Mouse (Mus musculus): ENCODE results near the gene Ssr1.

GRCm38 (mm10) chr13:37993704-37994404, at the start of gene Ssr1:
- TF ChIP-seq EP300 (optimal IDR thresholded peaks at IDR 0.05), result no peak
- TF ChIP-seq CTCF (IDR thresholded peaks at IDR 0.05; ENCODE audit: low read depth), result no peak
